Mouse (Mus musculus) pancreas, adult 10 weeks (tissue): Measurements from ENCODE around the gene Smarca2. TPM values are rescaled to one million over a fixed set of nuclear protein-coding genes. Genes with fewer than 3 reads are reported as not detected.

ENCODE experiments used
- polyA plus RNA-seq: library from polyadenylated mRNA; stranded (reverse); fragments of 350-450 nt; fragmentation: Illumina TruSeq; extraction: RNeasy Lipid Tissue Mini Kit (QIAGEN cat#74804); gene quantifications from one replicate; pipeline ENCODE4 v1.2.3, GENCODE M21; 2015; ENCODE audit warnings: low read depth, low replicate concordance; ENCODE audit not compliant: insufficient read depth

The Smarca2 gene
- 31.0 TPM for polyA plus RNA-seq

GRCm38 (mm10) chr19:26604755-26605300 lies at the start of gene Smarca2:
TSS of gene Smarca2 (plus strand) at chr19:26605050.

